Mouse (Mus musculus) retina, adult 2 months (tissue): ENCODE data around the gene Cnn3.

Source experiments
- DNase-seq: peaks from one replicate; pipeline ENCODE4 v3.0.0-alpha.2; 2012; ENCODE audit warnings: low read depth, low spot score

Cnn3 gene

DNA sequence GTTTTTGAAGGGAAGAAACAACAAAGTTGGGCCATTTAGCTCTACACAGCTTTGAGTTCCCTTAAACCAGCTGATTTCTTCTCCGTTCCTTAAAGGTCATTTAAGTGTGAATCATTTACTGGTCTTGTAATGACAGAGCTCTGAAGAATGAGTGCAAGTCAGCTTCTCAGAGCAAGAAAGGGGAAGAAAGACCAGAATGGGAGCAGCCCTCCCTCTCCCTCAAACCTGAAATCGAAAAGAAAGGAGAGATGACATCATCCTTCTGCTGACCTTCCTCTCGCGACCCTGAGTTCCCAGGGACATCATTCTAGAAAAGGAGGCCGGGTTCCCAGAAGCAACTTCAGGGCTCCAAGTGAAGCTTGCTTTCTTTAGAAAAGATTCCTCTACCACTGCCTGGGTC, 64.6 kb downstream of the Cnn3 start:
- no peak for DNase-seq

DNA sequence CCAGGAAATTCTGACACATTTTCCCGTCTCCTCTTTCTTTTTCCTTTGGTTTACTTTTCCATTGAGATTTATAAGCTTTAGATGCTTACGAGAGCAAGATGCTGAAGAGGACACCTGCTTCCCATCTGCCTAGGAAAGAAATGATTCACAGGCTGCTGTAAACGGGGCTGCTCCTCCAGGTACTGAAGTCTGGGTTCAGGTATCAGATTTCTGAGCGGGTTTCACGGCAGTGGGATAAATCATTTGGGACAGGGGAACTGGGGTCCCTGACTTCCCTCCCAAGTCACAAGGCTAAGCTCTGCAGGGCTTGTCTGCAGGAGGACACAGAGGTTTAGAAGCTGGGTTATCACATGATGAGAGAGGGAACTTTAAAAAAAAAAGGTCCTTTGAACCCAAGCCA, 65.7 kb downstream of the Cnn3 start:
- no peak for DNase-seq

DNA sequence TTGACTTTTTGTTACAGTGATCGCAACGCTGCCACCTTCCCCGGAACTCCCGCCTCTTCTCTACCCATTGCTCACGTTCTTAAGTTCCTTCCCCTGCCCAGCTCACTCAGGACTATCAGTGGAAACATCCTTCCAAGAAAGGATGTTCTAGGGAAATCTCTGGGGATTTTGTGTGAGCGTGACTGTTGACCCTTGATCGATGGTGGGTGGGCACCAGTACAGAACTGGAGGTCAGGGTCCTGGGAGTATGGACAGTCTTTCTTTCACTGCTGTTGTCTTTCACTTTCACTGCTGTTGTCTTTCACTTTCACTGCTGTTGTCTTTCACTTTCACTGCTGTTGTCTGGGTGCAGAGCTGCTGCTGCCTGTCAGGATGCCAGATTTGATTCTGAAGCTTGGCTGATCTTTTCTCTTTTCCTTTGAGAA, 67.7 kb downstream of the Cnn3 start:
- DNase-seq, result no peak

DNA sequence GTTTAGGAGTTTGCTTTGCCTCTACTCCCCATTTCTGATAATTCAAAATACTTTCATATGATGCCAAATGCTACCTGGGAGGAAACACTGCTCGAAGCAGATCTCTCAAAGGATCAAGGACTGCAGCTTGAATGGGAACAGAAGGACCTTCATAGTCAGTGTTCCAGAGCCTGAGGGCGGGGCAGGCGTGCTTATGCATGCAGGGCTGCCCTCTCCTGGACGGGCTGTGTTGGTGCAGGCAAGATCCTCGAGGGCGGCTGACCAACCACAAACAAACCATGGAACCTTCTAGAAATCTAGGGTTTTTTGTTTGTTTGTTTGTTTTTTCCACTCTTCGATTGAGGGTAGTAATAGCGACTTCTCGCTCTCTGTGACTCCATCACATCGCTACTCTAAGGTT, 73.9 kb downstream of the Cnn3 start:
- DNase-seq, result no peak

DNA sequence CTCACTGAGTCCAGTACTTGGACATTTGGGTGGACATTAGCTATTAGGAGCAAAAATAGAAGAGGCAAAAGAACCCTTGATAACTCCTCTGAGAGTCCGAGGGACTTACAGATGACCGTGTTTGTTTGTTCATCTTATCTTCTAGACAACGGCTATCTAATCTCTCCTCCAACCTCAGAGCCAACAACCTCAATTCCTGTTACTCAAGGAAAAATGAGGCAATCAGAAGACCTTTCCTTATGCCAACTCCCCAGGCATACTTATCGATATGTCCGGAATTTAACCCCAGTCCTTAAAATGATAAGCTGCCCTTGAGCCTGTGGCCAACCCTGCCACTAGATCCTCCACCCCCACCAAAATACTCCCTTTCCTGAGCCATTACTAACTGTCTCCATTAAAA, 74.4 kb downstream of the Cnn3 start:
- DNase-seq, result no peak

DNA sequence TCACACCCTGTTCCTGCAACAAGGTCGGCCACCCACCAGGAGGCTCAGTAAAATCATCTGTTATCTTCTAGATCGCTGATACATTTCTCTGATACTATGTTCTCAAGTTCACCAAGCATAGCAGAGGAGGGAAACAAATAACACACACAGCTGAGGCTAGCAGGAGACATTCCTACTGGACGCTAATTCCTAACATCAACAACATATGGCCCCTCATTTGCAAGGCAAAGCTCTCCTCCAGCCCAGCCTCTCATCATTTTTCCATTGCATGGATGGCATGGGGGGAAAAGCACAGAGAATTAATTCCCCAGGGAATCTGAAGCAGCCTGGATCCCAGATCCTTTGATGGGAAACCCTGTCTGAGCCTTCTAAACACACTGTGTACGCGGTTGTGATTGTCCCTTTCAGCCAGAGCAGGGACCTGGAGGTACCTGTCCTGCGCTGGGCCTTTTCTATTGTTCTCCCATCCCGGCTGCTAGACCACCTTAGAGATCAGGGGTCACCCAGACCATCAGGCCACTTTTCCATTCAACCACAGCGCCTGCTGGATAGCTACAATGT, 78.7 kb downstream of the Cnn3 start:
- DNase-seq, result no peak

DNA sequence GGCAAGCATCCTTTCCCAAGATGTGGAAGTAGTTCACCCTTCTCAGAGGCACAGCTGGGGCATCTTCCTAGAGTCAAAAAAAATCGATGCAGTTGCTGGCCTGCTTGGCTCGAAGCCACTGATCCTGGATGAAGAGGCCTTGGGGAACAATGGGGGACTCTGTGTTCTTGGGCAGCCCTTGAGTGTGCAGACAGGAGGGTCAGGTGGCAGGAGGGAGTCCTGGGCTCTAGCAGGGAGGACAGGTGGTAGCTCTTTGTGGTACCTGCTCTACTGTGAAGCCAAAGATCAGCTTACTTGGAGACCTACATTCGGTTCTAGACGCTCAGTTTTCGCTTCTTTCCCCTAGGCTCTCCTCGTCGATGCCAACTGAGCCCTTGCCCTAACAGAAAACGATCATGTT, 79.9 kb downstream of the Cnn3 start:
- DNase-seq, result no peak

DNA sequence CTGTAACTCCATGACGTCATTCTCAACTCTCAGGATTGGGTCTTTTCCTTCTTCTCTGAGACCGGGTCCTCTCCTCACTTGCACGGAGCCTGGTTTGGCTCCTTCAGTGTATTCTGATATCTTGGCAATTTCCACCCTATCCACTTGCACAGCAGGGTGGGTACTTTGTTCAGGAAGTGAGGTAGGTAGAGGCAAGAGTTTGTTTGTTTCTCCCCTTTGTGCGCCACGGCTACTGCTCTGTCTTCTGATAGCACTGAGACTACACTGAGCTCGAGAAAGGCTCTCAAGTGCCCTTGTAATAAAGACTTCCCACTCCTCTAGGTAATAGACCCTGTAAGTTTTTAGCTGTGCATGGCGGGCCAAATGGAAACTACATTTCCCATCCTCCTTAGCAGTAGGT, 80.5 kb downstream of the Cnn3 start:
- no peak for DNase-seq

DNA sequence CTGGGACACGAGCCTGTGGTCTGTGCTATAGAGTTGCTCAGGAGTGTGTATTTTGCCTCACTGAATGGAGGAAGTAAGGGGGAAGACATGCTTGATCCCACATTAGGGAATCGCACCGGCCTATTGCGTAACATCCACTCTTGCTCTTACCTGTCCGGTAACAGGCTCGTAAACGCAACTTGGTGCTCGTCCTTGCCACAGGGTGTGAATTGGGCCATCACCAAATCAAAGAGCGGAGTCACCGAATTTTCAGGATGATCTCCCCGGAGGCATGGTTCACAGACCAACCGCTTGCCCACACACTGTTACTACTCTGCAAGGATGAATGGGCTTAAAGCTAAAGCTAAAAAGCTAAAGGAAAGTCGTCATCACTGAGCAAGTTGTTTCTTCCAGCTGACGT, 81.4 kb downstream of the Cnn3 start:
- DNase-seq, result no peak
